Mouse (Mus musculus) E14TG2a.4 (cell line): ENCODE measurements around the gene Spic.
"Not testable (repeated sequence)": the region's sequence is repeated elsewhere in the genome, so short reads cannot be mapped to it uniquely, and the experiment has no call there.

Experiments
- CTCF ChIP-seq: conservative IDR thresholded peaks from 2 replicates; pipeline ENCODE4 v1.5.1; 2014; ENCODE audit warnings: low read length
- NANOG ChIP-seq: IDR thresholded peaks from 2 replicates; pipeline ENCODE4 v1.6.1; 2014; ENCODE audit warnings: borderline replicate concordance, low read length, mixed read lengths
- POU5F1 ChIP-seq: IDR thresholded peaks from 2 replicates; pipeline ENCODE4 v1.6.1; 2014; ENCODE audit warnings: low read length, borderline replicate concordance

- TF ChIP-seq CTCF, NANOG, POU5F1: not testable (repeated sequence)
Measured at GRCm38 (mm10) chr10:88663856-88664255, 21.0 kb downstream of the Spic start.
